Mouse (Mus musculus) liver, postnatal 0 days (tissue): ENCODE data around the gene Ctnnbl1.

Experiments
- CTCF ChIP-seq: sonication (generic); IDR thresholded peaks from 2 replicates; pipeline ENCODE4 v1.5.1; 2016; ENCODE audit warnings: antibody characterized with exemption, low read depth
- EP300 ChIP-seq: IDR thresholded peaks from 2 replicates; pipeline ENCODE4 v1.6.1; 2016; ENCODE audit warnings: antibody characterized with exemption, low read depth, mild to moderate bottlenecking

GRCm38 (mm10) chr2:157821259-157821658 lies 84.1 kb downstream of the Ctnnbl1 start:
- no peak for TF ChIP-seq CTCF
- no peak for TF ChIP-seq EP300
